Mouse (Mus musculus) myocyte (in vitro differentiated cells): ENCODE results near the gene Gramd1b. TPM values are rescaled to one million over a fixed set of nuclear protein-coding genes. Genes with fewer than 3 reads are reported as not detected.

Experiments used
- H3K27me3 ChIP-seq: one replicate; pipeline ENCODE4 v1.6.1; 2011; ENCODE audit not compliant: control insufficient read depth, insufficient read depth, insufficient read length
- H3K36me3 ChIP-seq: one replicate; pipeline ENCODE4 v1.6.1; 2011; ENCODE audit not compliant: control insufficient read depth, insufficient read depth
- H3K4me2 ChIP-seq: one replicate; pipeline ENCODE4 v1.6.1; 2011; ENCODE audit warnings: low read depth, control low read depth
- H3K4me3 ChIP-seq: one replicate; pipeline ENCODE4 v1.5.1; 2011; ENCODE audit warnings: mild to moderate bottlenecking, control low read depth, moderate library complexity
- H3K79me2 ChIP-seq: one replicate; pipeline ENCODE4 v1.6.1; 2011; ENCODE audit not compliant: control insufficient read depth, insufficient read depth
- H3ac ChIP-seq: one replicate; pipeline ENCODE4 v1.6.1; 2011; ENCODE audit not compliant: control insufficient read depth, insufficient read length
- CEBPB ChIP-seq: IDR thresholded peaks from 2 replicates; pipeline ENCODE4 v1.6.1; 2011; ENCODE audit warnings: mild to moderate bottlenecking, moderate library complexity; ENCODE audit not compliant: poor library complexity, insufficient read depth, severe bottlenecking
- E2F4 ChIP-seq: IDR thresholded peaks from one replicate; pipeline ENCODE4 v1.6.1; 2011; ENCODE audit warnings: mild to moderate bottlenecking, control low read depth, moderate library complexity; ENCODE audit not compliant: insufficient read depth
- MAX ChIP-seq: IDR thresholded peaks from one replicate; pipeline ENCODE4 v1.6.1; 2011; ENCODE audit warnings: low read depth, mild to moderate bottlenecking, control low read depth
- MYOD1 ChIP-seq, 3 experiments: IDR thresholded peaks; one replicate each; pipeline ENCODE4 v1.6.1; 2011; ENCODE audit warnings: control low read depth in 2 of 3, low read depth in 2 of 3, mild to moderate bottlenecking in 2 of 3, moderate library complexity in 1 of 3; ENCODE audit not compliant: insufficient read length in 2 of 3, control insufficient read depth in 1 of 3
- MYOG ChIP-seq, 3 experiments: IDR thresholded peaks; one replicate each; pipeline ENCODE4 v1.6.1; 2011; ENCODE audit warnings: control low read depth in 2 of 3, low read depth in 2 of 3, mild to moderate bottlenecking in 2 of 3; ENCODE audit not compliant: insufficient read length in 2 of 3, control insufficient read depth in 1 of 3, insufficient read depth in 1 of 3
- POLR2A ChIP-seq: IDR thresholded peaks from one replicate; pipeline ENCODE4 v1.6.1; 2011; ENCODE audit warnings: low read depth, mild to moderate bottlenecking, control low read depth, moderate library complexity; ENCODE audit not compliant: insufficient read length
- POLR2AphosphoS2 ChIP-seq: IDR thresholded peaks from one replicate; pipeline ENCODE4 v1.6.1; 2011; ENCODE audit warnings: low read depth, control low read depth; ENCODE audit not compliant: insufficient read length
- REST ChIP-seq: IDR thresholded peaks from one replicate; pipeline ENCODE4 v1.6.1; 2011; ENCODE audit warnings: mild to moderate bottlenecking, control low read depth, moderate library complexity; ENCODE audit not compliant: insufficient read depth, insufficient read length
- SRF ChIP-seq: IDR thresholded peaks from one replicate; pipeline ENCODE4 v1.6.1; 2011; ENCODE audit warnings: low read depth; ENCODE audit not compliant: control insufficient read depth, insufficient read length
- TCF12 ChIP-seq: IDR thresholded peaks from one replicate; pipeline ENCODE4 v1.6.1; 2011; ENCODE audit warnings: mild to moderate bottlenecking, control low read depth; ENCODE audit not compliant: poor library complexity, insufficient read depth, severe bottlenecking
- TCF3 ChIP-seq: IDR thresholded peaks from one replicate; pipeline ENCODE4 v1.6.1; 2011; ENCODE audit warnings: low read depth, control low read depth; ENCODE audit not compliant: insufficient read length
- USF1 ChIP-seq: IDR thresholded peaks from one replicate; pipeline ENCODE4 v1.6.1; 2011; ENCODE audit warnings: low read depth, mild to moderate bottlenecking, control low read depth, moderate library complexity
- polyA plus RNA-seq: library from polyadenylated mRNA; unstranded; fragments of >200 nt; fragmentation: generic; extraction: Trizol; gene quantifications from one replicate; pipeline ENCODE4 v1.2.1, GENCODE M21; 2012; ENCODE audit warnings: missing spikeins

Gramd1b gene
- polyA plus RNA-seq, 1 experiment = 33.9 TPM

GRCm38 (mm10) chr9:40322372-40322771 lies 208.8 kb downstream of the Gramd1b start:
- H3K79me2 ChIP-seq = peaks cover 28% of the 10 kb centered on the region
- no peaks in the 10 kb centered on the region for H3K27me3 ChIP-seq
- no peaks in the 10 kb centered on the region for H3K36me3 ChIP-seq
- TF ChIP-seq TCF12 = no peak
- TF ChIP-seq E2F4 = no peak
- no peak for TF ChIP-seq MYOD1 (IDR thresholded peaks at IDR 0.05; ENCODE audit: control insufficient read depth in 1 of 3, insufficient read length in 2 of 3, low read depth in 2 of 3)
- TF ChIP-seq MAX = no peak
- no peak for TF ChIP-seq REST
- TF ChIP-seq TCF3 = no peak
- TF ChIP-seq SRF = no peak
- peak overlapping the region; percentile 73 for H3K4me2 ChIP-seq
- H3ac ChIP-seq = no peak overlapping the region
- no peak overlapping the region for H3K4me3 ChIP-seq

GRCm38 (mm10) chr9:40321668-40322003 lies 209.5 kb downstream of the Gramd1b start:
- H3K4me3 ChIP-seq = peak overlapping the region; percentile 84

GRCm38 (mm10) chr9:40320879-40321667 lies 210.1 kb downstream of the Gramd1b start:
- Histone ChIP-seq H3K27me3 (no peaks in the 10 kb centered on the region), H3K79me2 (peaks cover 28% of the 10 kb centered on the region), H3ac (peak overlapping the region; percentile 57), H3K4me3 (peak overlapping the region; percentile 84), H3K4me2 (peak overlapping the region; percentile 91), H3K36me3 (peaks cover 7% of the 10 kb centered on the region)
- no peak for TF ChIP-seq TCF3
- TF ChIP-seq CEBPB = no peak
- peak; percentile 52 for TF ChIP-seq POLR2AphosphoS2
- TF ChIP-seq MYOG (IDR thresholded peaks at IDR 0.05; ENCODE audit: control insufficient read depth in 1 of 3, insufficient read depth in 1 of 3, insufficient read length in 2 of 3, low read depth in 2 of 3) = peak in 1 of 3 experiments; percentile 76
- no peak for TF ChIP-seq USF1
- TF ChIP-seq E2F4 = no peak
- no peak for TF ChIP-seq REST
- TF ChIP-seq POLR2A = peak; percentile 51
- TF ChIP-seq TCF12 = no peak
- no peak for TF ChIP-seq MAX
- TF ChIP-seq SRF = no peak
- peak in 2 of 3 experiments; percentile 29 to 77 for TF ChIP-seq MYOD1 (IDR thresholded peaks at IDR 0.05; ENCODE audit: control insufficient read depth in 1 of 3, insufficient read length in 2 of 3, low read depth in 2 of 3)

More at GRCm38 (mm10) chr9:40321668-40322003, 209.5 kb downstream of the Gramd1b start:
- H3K27me3 ChIP-seq = no peaks in the 10 kb centered on the region
- peak overlapping the region; percentile 73 for H3K4me2 ChIP-seq
- no peak overlapping the region for H3ac ChIP-seq
- H3K79me2 ChIP-seq = peaks cover 28% of the 10 kb centered on the region
- peak; percentile 99 for TF ChIP-seq CEBPB
- TF ChIP-seq MAX = no peak
- H3K36me3 ChIP-seq = peaks cover under 1% of the 10 kb centered on the region

GRCm38 (mm10) chr9:40320405-40320804 lies 210.8 kb downstream of the Gramd1b start:
- no peaks in the 10 kb centered on the region for H3K27me3 ChIP-seq
- H3K36me3 ChIP-seq = peaks cover 13% of the 10 kb centered on the region
- H3K4me3 ChIP-seq = peak overlapping the region; percentile 84
- TF ChIP-seq MAX (no peak), REST (no peak), SRF (no peak), E2F4 (no peak), MYOD1 (IDR thresholded peaks at IDR 0.05; ENCODE audit: control insufficient read depth in 1 of 3, insufficient read length in 2 of 3, low read depth in 2 of 3) (peak in 2 of 3 experiments; percentile 24 to 71), TCF12 (no peak), USF1 (no peak), TCF3 (no peak), MYOG (IDR thresholded peaks at IDR 0.05; ENCODE audit: control insufficient read depth in 1 of 3, insufficient read depth in 1 of 3, insufficient read length in 2 of 3, low read depth in 2 of 3) (peak in 1 of 3 experiments; percentile 55), POLR2AphosphoS2 (no peak), CEBPB (no peak), POLR2A (peak; percentile 16)
- peaks cover 28% of the 10 kb centered on the region for H3K79me2 ChIP-seq
- H3K4me2 ChIP-seq = peak overlapping the region; percentile 91
- peak overlapping the region; percentile 57 for H3ac ChIP-seq

GRCm38 (mm10) chr9:40318771-40319170 lies 212.4 kb downstream of the Gramd1b start:
- Histone ChIP-seq H3K4me3 (peak overlapping the region; percentile 84), H3K4me2 (peak overlapping the region; percentile 91), H3ac (no peak overlapping the region), H3K79me2 (peaks cover 28% of the 10 kb centered on the region), H3K36me3 (peaks cover 29% of the 10 kb centered on the region), H3K27me3 (no peaks in the 10 kb centered on the region)
- TF ChIP-seq TCF12 (no peak), USF1 (no peak), REST (no peak), MAX (no peak), POLR2A (no peak), TCF3 (no peak), MYOG (IDR thresholded peaks at IDR 0.05; ENCODE audit: control insufficient read depth in 1 of 3, insufficient read depth in 1 of 3, insufficient read length in 2 of 3, low read depth in 2 of 3) (no peak), CEBPB (no peak), MYOD1 (IDR thresholded peaks at IDR 0.05; ENCODE audit: control insufficient read depth in 1 of 3, insufficient read length in 2 of 3, low read depth in 2 of 3) (no peak), E2F4 (no peak)
